Mouse (Mus musculus): ENCODE results near the gene Kank1. TPM values are rescaled to one million over a fixed set of nuclear protein-coding genes. Genes with fewer than 3 reads are reported as not detected.

Gene Kank1
- polyA plus RNA-seq, 1 experiment from 2014 or later = 18.4 TPM

DNA sequence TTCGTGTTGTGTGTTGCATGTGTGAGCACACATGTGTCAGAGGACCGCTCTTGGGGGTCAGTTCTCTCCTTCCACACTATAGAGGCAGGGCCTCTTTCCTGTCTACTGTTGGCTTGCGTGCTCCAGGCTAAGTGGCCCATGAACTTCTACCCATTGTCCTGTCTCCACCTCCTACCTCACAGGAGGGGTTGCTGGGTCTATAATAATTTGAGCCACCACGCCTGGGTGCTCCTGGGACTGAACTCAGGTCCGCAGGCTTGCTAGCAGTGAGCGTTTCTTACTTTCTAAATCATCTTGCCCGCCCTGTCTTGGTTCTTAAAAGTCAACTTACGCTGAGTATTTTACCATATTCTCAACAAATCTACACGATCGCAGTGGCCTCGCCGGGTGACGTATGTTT lies 140.1 kb downstream of the Kank1 start:
- Histone ChIP-seq H3K36me3 (ENCODE audit: insufficient read depth, low read length) (no peaks in the 10 kb centered on the region), H3K4me2 (ENCODE audit: low read length) (no peak overlapping the region), H3K9ac (ENCODE audit: low read depth, low read length) (no peak overlapping the region), H3K27me3 (ENCODE audit: insufficient read depth, low read length) (no peaks in the 10 kb centered on the region), H3K4me3 (replicated peaks; ENCODE audit: low read depth, low read length) (no peak overlapping the region), H3K27ac (no peak overlapping the region), H3K9me3 (replicated peaks; ENCODE audit: low read length) (no peaks in the 10 kb centered on the region), H3K4me1 (replicated peaks; ENCODE audit: insufficient read depth, low read length) (0 out of 2 replicates have a peak, but pooled peaks cover 5% of the 10 kb centered on the region)
- 70% methylated on average over 13 of the region's 13 CpGs for WGBS
- TF ChIP-seq CTCF (IDR thresholded peaks at IDR 0.05; ENCODE audit: low read depth) = no peak
- DNase-seq (ENCODE audit: low spot score) (no peak), ATAC-seq (replicated peaks; ENCODE audit: low FRiP score, low read depth) (no peak)

DNA sequence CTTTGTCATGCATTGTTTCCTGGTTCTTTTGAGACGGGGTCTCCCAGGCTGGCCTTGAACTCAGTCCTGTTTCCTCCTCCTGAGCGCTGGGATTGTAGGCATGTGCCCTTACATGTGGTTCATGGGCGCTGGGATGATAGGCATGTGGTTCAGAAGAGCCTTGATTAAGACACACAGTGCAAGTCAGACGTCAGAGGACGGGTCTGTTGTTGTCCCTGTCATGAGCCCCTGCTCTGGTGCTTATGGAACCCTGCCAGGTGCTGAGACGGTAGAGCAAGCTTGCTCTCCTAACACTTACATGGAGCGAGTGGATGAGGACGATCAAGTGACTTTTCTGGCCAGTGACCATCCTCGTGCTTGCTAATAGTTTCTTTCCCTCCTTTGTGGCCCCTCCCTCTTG lies 143.9 kb downstream of the Kank1 start:
- Histone ChIP-seq H3K27me3 (ENCODE audit: insufficient read depth, low read length) (no peaks in the 10 kb centered on the region), H3K4me1 (replicated peaks; ENCODE audit: insufficient read depth, low read length) (peaks cover 7% of the 10 kb centered on the region; the same call in 1 of the 2 replicates), H3K4me2 (ENCODE audit: low read length) (no peak overlapping the region), H3K9ac (ENCODE audit: low read depth, low read length) (no peak overlapping the region), H3K27ac (no peak overlapping the region), H3K9me3 (replicated peaks; ENCODE audit: low read length) (no peaks in the 10 kb centered on the region), H3K36me3 (ENCODE audit: insufficient read depth, low read length) (no peaks in the 10 kb centered on the region), H3K4me3 (replicated peaks; ENCODE audit: low read depth, low read length) (no peak overlapping the region)
- DNase-seq (ENCODE audit: low spot score) = no peak
- no peak for TF ChIP-seq CTCF (IDR thresholded peaks at IDR 0.05; ENCODE audit: low read depth)
- 90% methylated on average over 9 of the region's 9 CpGs for WGBS
- no peak for ATAC-seq (replicated peaks; ENCODE audit: low FRiP score, low read depth)

DNA sequence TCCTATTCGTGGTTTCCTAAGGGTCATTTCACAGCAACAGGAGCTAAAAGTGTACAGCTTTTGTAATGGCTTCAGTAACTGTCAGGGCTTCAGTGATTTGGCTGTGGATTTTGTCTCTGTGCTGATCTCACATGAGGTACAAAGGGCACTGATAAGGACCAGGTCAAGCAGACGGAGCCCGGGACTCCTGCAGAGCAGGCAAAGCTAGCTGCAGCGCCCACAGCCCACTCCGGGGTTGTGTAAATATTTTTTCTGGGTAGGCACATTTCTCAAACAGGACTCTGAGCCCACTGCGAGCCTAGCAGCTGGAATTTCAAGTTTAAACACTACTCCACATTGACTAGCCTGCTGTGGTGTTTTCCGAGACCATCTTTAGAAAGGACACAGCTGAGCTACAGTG lies 145.2 kb downstream of the Kank1 start:
- 39% methylated on average over 7 of the region's 7 CpGs for WGBS
- Histone ChIP-seq H3K4me2 (ENCODE audit: low read length) (no peak overlapping the region), H3K4me1 (replicated peaks; ENCODE audit: insufficient read depth, low read length) (peaks cover 7% of the 10 kb centered on the region; the same call in 1 of the 2 replicates), H3K4me3 (replicated peaks; ENCODE audit: low read depth, low read length) (no peak overlapping the region), H3K27ac (no peak overlapping the region), H3K9me3 (replicated peaks; ENCODE audit: low read length) (no peaks in the 10 kb centered on the region), H3K36me3 (ENCODE audit: insufficient read depth, low read length) (no peaks in the 10 kb centered on the region), H3K9ac (ENCODE audit: low read depth, low read length) (no peak overlapping the region), H3K27me3 (ENCODE audit: insufficient read depth, low read length) (no peaks in the 10 kb centered on the region)
- TF ChIP-seq CTCF (IDR thresholded peaks at IDR 0.05; ENCODE audit: low read depth) = no peak
- no peak for DNase-seq (ENCODE audit: low spot score)
- no peak for ATAC-seq (replicated peaks; ENCODE audit: low FRiP score, low read depth)

DNA sequence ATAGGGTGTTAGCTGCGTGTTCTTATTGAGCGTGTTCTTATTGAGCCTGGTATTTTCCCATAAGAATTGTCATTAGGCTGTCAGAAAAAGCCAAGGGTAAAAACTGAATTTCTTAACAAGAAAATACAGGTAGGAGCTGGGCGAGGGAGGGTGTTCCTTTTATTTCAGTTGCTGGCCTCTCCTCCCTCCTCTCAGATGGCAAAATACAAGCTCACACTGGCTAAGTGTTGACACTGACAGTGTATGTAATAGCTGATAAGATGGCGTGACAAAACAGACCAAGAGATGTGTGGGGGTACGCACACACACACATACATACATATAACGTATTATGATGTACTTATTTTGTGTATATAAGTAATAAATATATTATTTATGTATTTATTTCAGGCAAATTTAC lies 145.7 kb downstream of the Kank1 start:
- DNase-seq (ENCODE audit: low spot score) = no peak
- Histone ChIP-seq H3K4me1 (replicated peaks; ENCODE audit: insufficient read depth, low read length) (peaks cover 7% of the 10 kb centered on the region; the same call in 1 of the 2 replicates), H3K27ac (no peak overlapping the region), H3K4me3 (replicated peaks; ENCODE audit: low read depth, low read length) (no peak overlapping the region), H3K36me3 (ENCODE audit: insufficient read depth, low read length) (no peaks in the 10 kb centered on the region), H3K9ac (ENCODE audit: low read depth, low read length) (no peak overlapping the region), H3K27me3 (ENCODE audit: insufficient read depth, low read length) (no peaks in the 10 kb centered on the region), H3K4me2 (ENCODE audit: low read length) (no peak overlapping the region), H3K9me3 (replicated peaks; ENCODE audit: low read length) (no peaks in the 10 kb centered on the region)
- TF ChIP-seq CTCF (IDR thresholded peaks at IDR 0.05; ENCODE audit: low read depth) = no peak
- ATAC-seq (replicated peaks; ENCODE audit: low FRiP score, low read depth) = no peak
- 91% methylated on average over 6 of the region's 6 CpGs for WGBS

DNA sequence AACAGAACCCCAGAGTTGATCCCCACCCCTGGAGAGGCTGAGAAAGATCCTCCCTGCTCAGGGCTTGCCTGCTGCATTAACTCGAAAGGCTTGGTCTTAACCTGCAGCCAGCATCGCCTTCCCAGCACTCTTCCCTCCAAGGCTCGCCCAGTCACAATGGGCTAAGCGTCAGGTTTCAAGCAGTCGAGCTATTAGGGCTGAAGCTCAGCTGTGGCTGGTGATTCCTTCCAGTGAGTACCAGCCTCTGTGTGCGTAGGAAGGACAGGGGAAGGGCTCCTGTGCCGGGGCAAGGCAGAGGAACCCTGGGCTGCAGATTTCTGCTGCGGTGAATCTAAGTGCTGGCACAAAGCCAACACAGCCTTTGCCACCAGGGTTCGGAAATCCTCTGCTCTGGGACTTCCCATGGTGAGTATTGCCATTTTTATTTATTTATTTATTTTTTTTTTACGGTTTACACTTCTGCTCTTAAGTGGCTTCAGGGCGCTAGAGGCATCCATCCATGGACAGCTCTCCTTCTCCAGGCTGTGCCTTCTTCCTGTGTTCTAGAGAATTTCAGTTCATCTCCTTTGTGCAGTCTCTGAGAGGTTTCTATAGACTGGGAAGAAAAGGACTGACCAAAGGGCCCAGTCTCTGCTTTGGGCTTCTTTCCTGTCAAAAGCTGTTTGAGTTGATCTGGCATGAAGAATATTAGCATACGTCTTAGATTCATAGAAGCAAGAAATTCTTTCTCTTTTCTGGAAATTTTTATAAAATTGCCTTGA lies 146.8 kb downstream of the Kank1 start:
- Histone ChIP-seq H3K27ac (peak overlapping the region; percentile 19; the same call in 1 of the 2 replicates), H3K4me3 (replicated peaks; ENCODE audit: low read depth, low read length) (no peak overlapping the region)
- WGBS = 16% methylated on average over 12 of the region's 12 CpGs

DNA sequence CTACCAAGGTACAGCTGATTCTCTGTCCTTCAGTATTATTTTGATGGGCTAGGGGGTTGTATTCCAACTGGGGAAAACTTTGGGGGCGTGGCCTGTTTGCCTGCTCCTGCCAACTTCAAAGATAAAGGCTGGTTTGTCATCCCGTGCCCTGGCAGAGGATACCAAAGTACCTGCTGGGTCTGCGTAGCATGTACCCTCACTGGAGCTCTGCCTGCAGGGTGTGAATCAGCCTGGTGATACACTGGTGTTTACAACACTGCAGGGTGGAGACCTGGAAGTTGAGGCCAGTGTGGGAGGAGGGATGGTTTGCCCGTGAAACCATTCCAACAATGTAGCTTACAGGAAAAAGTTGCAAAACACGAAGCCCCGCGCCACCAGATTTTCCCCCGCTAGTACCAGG lies 149.2 kb downstream of the Kank1 start:
- ATAC-seq (replicated peaks; ENCODE audit: low FRiP score, low read depth) (no peak), DNase-seq (ENCODE audit: low spot score) (no peak)
- H3K9ac ChIP-seq (ENCODE audit: low read depth, low read length) = no peak overlapping the region
- no peaks in the 10 kb centered on the region for H3K9me3 ChIP-seq (replicated peaks; ENCODE audit: low read length)
- peaks cover 7% of the 10 kb centered on the region; the same call in 1 of the 2 replicates for H3K4me1 ChIP-seq (replicated peaks; ENCODE audit: insufficient read depth, low read length)
- 0 out of 2 replicates have a peak, but pooled peaks cover 5% of the 10 kb centered on the region for H3K36me3 ChIP-seq (ENCODE audit: insufficient read depth, low read length)
- no peak overlapping the region for H3K27ac ChIP-seq
- 70% methylated on average over 8 of the region's 8 CpGs for WGBS
- no peak overlapping the region for H3K4me2 ChIP-seq (ENCODE audit: low read length)
- no peak overlapping the region for H3K4me3 ChIP-seq (replicated peaks; ENCODE audit: low read depth, low read length)
- H3K27me3 ChIP-seq (ENCODE audit: insufficient read depth, low read length) = no peaks in the 10 kb centered on the region
- TF ChIP-seq CTCF (IDR thresholded peaks at IDR 0.05; ENCODE audit: low read depth) = no peak

More for the DNA sequence above, 146.8 kb downstream of the Kank1 start:
- peak overlapping the region; percentile 15; the same call in 1 of the 2 replicates for H3K4me2 ChIP-seq (ENCODE audit: low read length)
- DNase-seq (ENCODE audit: low spot score) (peak; percentile 79), ATAC-seq (replicated peaks; ENCODE audit: low FRiP score, low read depth) (no peak; the same call in 1 of the 2 replicates)
- H3K9me3 ChIP-seq (replicated peaks; ENCODE audit: low read length) = no peaks in the 10 kb centered on the region
- 0 out of 2 replicates have a peak, but pooled peaks cover 5% of the 10 kb centered on the region for H3K36me3 ChIP-seq (ENCODE audit: insufficient read depth, low read length)
- peaks cover 7% of the 10 kb centered on the region; the same call in 1 of the 2 replicates for H3K4me1 ChIP-seq (replicated peaks; ENCODE audit: insufficient read depth, low read length)
- H3K27me3 ChIP-seq (ENCODE audit: insufficient read depth, low read length) = no peaks in the 10 kb centered on the region
- no peak for TF ChIP-seq CTCF (IDR thresholded peaks at IDR 0.05; ENCODE audit: low read depth)
- no peak overlapping the region for H3K9ac ChIP-seq (ENCODE audit: low read depth, low read length)
